Mouse (Mus musculus): ENCODE data around the gene Adat1.

GRCm38 (mm10) chr8:111978147-111978546 lies 14.0 kb downstream of the Adat1 start:
- TF ChIP-seq CTCF (IDR thresholded peaks at IDR 0.05; ENCODE audit: extremely low read depth, insufficient read length, insufficient replicate concordance, low read depth, low read length), result no peak
- no peak for TF ChIP-seq POLR2A (IDR thresholded peaks at IDR 0.05; ENCODE audit: low read depth, low read length)

Measured in small intestine, adult 2 months (tissue).